Mouse (Mus musculus): ENCODE results near the gene N4bp2l2.
"Not testable (repeated sequence)": the region's sequence is repeated elsewhere in the genome, so short reads cannot be mapped to it uniquely, and the experiment has no call there.

Gene N4bp2l2

GRCm38 (mm10) chr5:150666133-150666739 is at the start of gene N4bp2l2:
Gene N4bp2l2, minus strand, starts transcription at chr5:150666183.
- H3K27me3 ChIP-seq (ENCODE audit: insufficient read depth, low read length); H3K9me3 ChIP-seq (ENCODE audit: low read length): not testable (repeated sequence)
- peak within 1 kb of the TSS; percentile 99 for H3K4me3 ChIP-seq (replicated peaks; ENCODE audit: low read length)
- H3K36me3 ChIP-seq (ENCODE audit: insufficient read depth, low read length), result peaks cover 17% of the 10 kb centered on the region
- H3K4me1 ChIP-seq (replicated peaks; ENCODE audit: low read depth, low read length), result peaks cover 29% of the 10 kb centered on the region

- no peak for TF ChIP-seq CTCF (conservative IDR thresholded peaks at IDR 0.05; ENCODE audit: low read length)
- no peak for TF ChIP-seq POU5F1 (IDR thresholded peaks at IDR 0.05; ENCODE audit: borderline replicate concordance, low read length)
- TF ChIP-seq NANOG (IDR thresholded peaks at IDR 0.05; ENCODE audit: borderline replicate concordance, low read length), result no peak
- H3K9me3 ChIP-seq (ENCODE audit: low read length), result no peaks in the 10 kb centered on the region
- no peaks in the 10 kb centered on the region for H3K36me3 ChIP-seq (ENCODE audit: insufficient read depth, low read length)
- H3K27me3 ChIP-seq (ENCODE audit: insufficient read depth, low read length), result no peaks in the 10 kb centered on the region
- peaks cover 38% of the 10 kb centered on the region for H3K4me1 ChIP-seq (replicated peaks; ENCODE audit: low read depth, low read length)
- H3K4me3 ChIP-seq (replicated peaks; ENCODE audit: low read length), result no peak overlapping the region
Observed at GRCm38 (mm10) chr5:150713431-150713830, 47.4 kb upstream of the N4bp2l2 start.

GRCm38 (mm10) chr5:150711503-150711902 is 45.5 kb upstream of the N4bp2l2 start:
- TF ChIP-seq CTCF (conservative IDR thresholded peaks at IDR 0.05; ENCODE audit: low read length), result no peak
- TF ChIP-seq NANOG (IDR thresholded peaks at IDR 0.05; ENCODE audit: borderline replicate concordance, low read length), result no peak
- TF ChIP-seq POU5F1 (IDR thresholded peaks at IDR 0.05; ENCODE audit: borderline replicate concordance, low read length), result no peak
- Histone ChIP-seq H3K9me3 (ENCODE audit: low read length) (no peaks in the 10 kb centered on the region), H3K27me3 (ENCODE audit: insufficient read depth, low read length) (no peaks in the 10 kb centered on the region), H3K4me3 (replicated peaks; ENCODE audit: low read length) (no peak overlapping the region), H3K4me1 (replicated peaks; ENCODE audit: low read depth, low read length) (peaks cover 38% of the 10 kb centered on the region), H3K36me3 (ENCODE audit: insufficient read depth, low read length) (no peaks in the 10 kb centered on the region)

- H3K9me3 ChIP-seq (ENCODE audit: low read length); H3K36me3 ChIP-seq (ENCODE audit: insufficient read depth, low read length); H3K27me3 ChIP-seq (ENCODE audit: insufficient read depth, low read length); H3K4me3 ChIP-seq (replicated peaks; ENCODE audit: low read length): not testable (repeated sequence)
- peaks cover 28% of the 10 kb centered on the region for H3K4me1 ChIP-seq (replicated peaks; ENCODE audit: low read depth, low read length)
Observed at GRCm38 (mm10) chr5:150707181-150707580, 41.2 kb upstream of the N4bp2l2 start.

GRCm38 (mm10) chr5:150706651-150707050 is 40.7 kb upstream of the N4bp2l2 start:
- H3K9me3 ChIP-seq (ENCODE audit: low read length); H3K27me3 ChIP-seq (ENCODE audit: insufficient read depth, low read length); H3K36me3 ChIP-seq (ENCODE audit: insufficient read depth, low read length); H3K4me3 ChIP-seq (replicated peaks; ENCODE audit: low read length): not testable (repeated sequence)
- H3K4me1 ChIP-seq (replicated peaks; ENCODE audit: low read depth, low read length), result peaks cover 28% of the 10 kb centered on the region

GRCm38 (mm10) chr5:150702714-150703113 is 36.7 kb upstream of the N4bp2l2 start:
- Histone ChIP-seq H3K36me3 (ENCODE audit: insufficient read depth, low read length) (0 out of 2 replicates have a peak, but pooled peaks cover 3% of the 10 kb centered on the region), H3K4me1 (replicated peaks; ENCODE audit: low read depth, low read length) (peaks cover 21% of the 10 kb centered on the region), H3K27me3 (ENCODE audit: insufficient read depth, low read length) (no peaks in the 10 kb centered on the region), H3K9me3 (ENCODE audit: low read length) (no peaks in the 10 kb centered on the region), H3K4me3 (replicated peaks; ENCODE audit: low read length) (no peak overlapping the region)
- peak; percentile 57 for TF ChIP-seq CTCF (conservative IDR thresholded peaks at IDR 0.05; ENCODE audit: low read length)
- no peak for TF ChIP-seq POU5F1 (IDR thresholded peaks at IDR 0.05; ENCODE audit: borderline replicate concordance, low read length)

GRCm38 (mm10) chr5:150693277-150693676 is 27.3 kb upstream of the N4bp2l2 start:
- Histone ChIP-seq H3K27me3 (ENCODE audit: insufficient read depth, low read length) (no peaks in the 10 kb centered on the region), H3K36me3 (ENCODE audit: insufficient read depth, low read length) (no peaks in the 10 kb centered on the region), H3K9me3 (ENCODE audit: low read length) (no peaks in the 10 kb centered on the region), H3K4me3 (replicated peaks; ENCODE audit: low read length) (no peak overlapping the region), H3K4me1 (replicated peaks; ENCODE audit: low read depth, low read length) (no peaks in the 10 kb centered on the region)
- no peak for TF ChIP-seq POU5F1 (IDR thresholded peaks at IDR 0.05; ENCODE audit: borderline replicate concordance, low read length)
- no peak for TF ChIP-seq CTCF (conservative IDR thresholded peaks at IDR 0.05; ENCODE audit: low read length)
- no peak for TF ChIP-seq NANOG (IDR thresholded peaks at IDR 0.05; ENCODE audit: borderline replicate concordance, low read length)

GRCm38 (mm10) chr5:150690685-150691084 is 24.7 kb upstream of the N4bp2l2 start:
- Histone ChIP-seq H3K4me1 (replicated peaks; ENCODE audit: low read depth, low read length) (no peaks in the 10 kb centered on the region), H3K27me3 (ENCODE audit: insufficient read depth, low read length) (no peaks in the 10 kb centered on the region), H3K36me3 (ENCODE audit: insufficient read depth, low read length) (no peaks in the 10 kb centered on the region), H3K4me3 (replicated peaks; ENCODE audit: low read length) (no peak overlapping the region), H3K9me3 (ENCODE audit: low read length) (no peaks in the 10 kb centered on the region)
- no peak for TF ChIP-seq POU5F1 (IDR thresholded peaks at IDR 0.05; ENCODE audit: borderline replicate concordance, low read length)
- TF ChIP-seq CTCF (conservative IDR thresholded peaks at IDR 0.05; ENCODE audit: low read length), result no peak
- no peak for TF ChIP-seq NANOG (IDR thresholded peaks at IDR 0.05; ENCODE audit: borderline replicate concordance, low read length)

- not testable (repeated sequence) for H3K27me3 ChIP-seq (ENCODE audit: insufficient read depth, low read length); H3K9me3 ChIP-seq (ENCODE audit: low read length); H3K4me3 ChIP-seq (replicated peaks; ENCODE audit: low read length); H3K36me3 ChIP-seq (ENCODE audit: insufficient read depth, low read length)
- peaks cover 12% of the 10 kb centered on the region for H3K4me1 ChIP-seq (replicated peaks; ENCODE audit: low read depth, low read length)
Observed at GRCm38 (mm10) chr5:150682862-150683261, 16.9 kb upstream of the N4bp2l2 start.

- Histone ChIP-seq H3K27me3 (ENCODE audit: insufficient read depth, low read length) (peaks cover 9% of the 10 kb centered on the region), H3K4me1 (replicated peaks; ENCODE audit: low read depth, low read length) (peaks cover 29% of the 10 kb centered on the region), H3K36me3 (ENCODE audit: insufficient read depth, low read length) (no peaks in the 10 kb centered on the region), H3K9me3 (ENCODE audit: low read length) (no peaks in the 10 kb centered on the region), H3K4me3 (replicated peaks; ENCODE audit: low read length) (peak overlapping the region; percentile 88)
- no peak for TF ChIP-seq NANOG (IDR thresholded peaks at IDR 0.05; ENCODE audit: borderline replicate concordance, low read length)
Observed at GRCm38 (mm10) chr5:150674866-150675265, 8.9 kb upstream of the N4bp2l2 start.
